Mouse (Mus musculus) neural tube, embryonic 14.5 days (tissue): ENCODE results near the gene Cpz. TPM values are rescaled to one million over a fixed set of nuclear protein-coding genes. Genes with fewer than 3 reads are reported as not detected.

ENCODE experiments used
- ATAC-seq: fragments of 200-750 bp; cut with Nextera tagmentation; 2 replicates; pipeline ENCODE4 v1.8.0; 2017; ENCODE audit warnings: low read depth, mild to moderate bottlenecking, moderate TSS enrichment, moderate library complexity
- H3K27ac ChIP-seq: fragments of 300-500 bp; sonication (generic); 2 replicates; pipeline ENCODE4 v1.5.1; 2014; ENCODE audit warnings: low read depth, mild to moderate bottlenecking, control low read depth, low read length, moderate library complexity, mixed read lengths
- H3K27me3 ChIP-seq: fragments of 300-500 bp; sonication (generic); 2 replicates; pipeline ENCODE4 v1.6.1; 2014; ENCODE audit warnings: low read length; ENCODE audit not compliant: control insufficient read depth, insufficient read depth
- H3K36me3 ChIP-seq: fragments of 300-500 bp; sonication (generic); 2 replicates; pipeline ENCODE4 v1.6.1; 2014; ENCODE audit warnings: low read length, mixed read lengths; ENCODE audit not compliant: control insufficient read depth, insufficient read depth
- H3K4me1 ChIP-seq: fragments of 300-500 bp; sonication (generic); 2 replicates; pipeline ENCODE4 v1.6.1; 2014; ENCODE audit warnings: low read length; ENCODE audit not compliant: control insufficient read depth, insufficient read depth
- H3K4me2 ChIP-seq: fragments of 300-500 bp; sonication (generic); 2 replicates; pipeline ENCODE4 v1.6.1; 2014; ENCODE audit warnings: mild to moderate bottlenecking, low read depth, low read length, control low read depth
- H3K4me3 ChIP-seq: fragments of 300-500 bp; sonication (generic); 2 replicates; pipeline ENCODE4 v1.5.1; 2014; ENCODE audit warnings: low read depth, low read length, control low read depth, mixed read lengths
- H3K9ac ChIP-seq: fragments of 300-500 bp; sonication (generic); replicated peaks from 2 replicates; pipeline ENCODE4 v1.6.1; 2014; ENCODE audit warnings: low read depth, mild to moderate bottlenecking, control low read depth, low read length, mixed read lengths
- H3K9me3 ChIP-seq: fragments of 300-500 bp; sonication (generic); 2 replicates; pipeline ENCODE4 v1.6.1; 2016; ENCODE audit warnings: low read length; ENCODE audit not compliant: control insufficient read depth
- WGBS: fragments of 180-500 bp; shearing (Covaris S2); extraction: QIAGEN DNeasy Blood & Tissue Kit; methylation state at CpG from one replicate; pipeline ENCODE4 v1.1.7; 2014; 5-methylcytosine and 5-hydroxymethylcytosine counted together
- polyA plus RNA-seq: library from polyadenylated mRNA; unstranded; fragments of >200 nt; fragmentation: Nextera tagmentation; extraction: Ambion mirVana; gene quantifications from 2 replicates; pipeline ENCODE4 v1.2.1, GENCODE M21; 2014

Cpz gene
- polyA plus RNA-seq, 1 experiment from 2014 or later: not detected

- no peak for ATAC-seq
- 69% methylated on average over 13 of the region's 13 CpGs for WGBS
- Histone ChIP-seq H3K27ac (no peak overlapping the region), H3K4me3 (no peak overlapping the region), H3K27me3 (no peaks in the 10 kb centered on the region), H3K36me3 (peaks cover 30% of the 10 kb centered on the region), H3K4me1 (no peaks in the 10 kb centered on the region), H3K9ac (no peak overlapping the region), H3K4me2 (no peak overlapping the region), H3K9me3 (no peaks in the 10 kb centered on the region)
Measured at GRCm38 (mm10) chr5:35557946-35558621, 32.6 kb upstream of the Cpz start.

GRCm38 (mm10) chr5:35556393-35556792, 30.9 kb upstream of the Cpz start:
- Histone ChIP-seq H3K27ac (no peak overlapping the region), H3K4me2 (no peak overlapping the region), H3K36me3 (peaks cover 18% of the 10 kb centered on the region), H3K9me3 (no peaks in the 10 kb centered on the region), H3K4me3 (no peak overlapping the region), H3K9ac (no peak overlapping the region), H3K4me1 (no peaks in the 10 kb centered on the region), H3K27me3 (no peaks in the 10 kb centered on the region)
- ATAC-seq: no peak
- WGBS: 91% methylated on average over 7 of the region's 7 CpGs

GRCm38 (mm10) chr5:35552838-35553539, 27.5 kb upstream of the Cpz start:
- H3K9me3 ChIP-seq: no peaks in the 10 kb centered on the region
- H3K27me3 ChIP-seq: no peaks in the 10 kb centered on the region
- no peak overlapping the region for H3K9ac ChIP-seq
- H3K27ac ChIP-seq: no peak overlapping the region
- WGBS: 68% methylated on average over 4 of the region's 4 CpGs
- ATAC-seq: no peak
- H3K36me3 ChIP-seq: peaks cover 8% of the 10 kb centered on the region
- no peaks in the 10 kb centered on the region for H3K4me1 ChIP-seq
- no peak overlapping the region for H3K4me3 ChIP-seq
- no peak overlapping the region for H3K4me2 ChIP-seq

GRCm38 (mm10) chr5:35551855-35552837, 26.6 kb upstream of the Cpz start:
- no peaks in the 10 kb centered on the region for H3K9me3 ChIP-seq
- H3K36me3 ChIP-seq: peaks cover 4% of the 10 kb centered on the region
- H3K4me1 ChIP-seq: no peaks in the 10 kb centered on the region
- no peak overlapping the region for H3K27ac ChIP-seq
- H3K4me2 ChIP-seq: no peak overlapping the region
- WGBS: 52% methylated on average over 7 of the region's 7 CpGs
- H3K4me3 ChIP-seq: no peak overlapping the region
- H3K9ac ChIP-seq: no peak overlapping the region
- H3K27me3 ChIP-seq: no peaks in the 10 kb centered on the region
- no peak for ATAC-seq

- Histone ChIP-seq H3K27ac (no peak overlapping the region), H3K27me3 (no peaks in the 10 kb centered on the region), H3K9me3 (no peaks in the 10 kb centered on the region), H3K4me1 (no peaks in the 10 kb centered on the region), H3K9ac (no peak overlapping the region), H3K4me3 (no peak overlapping the region), H3K4me2 (no peak overlapping the region), H3K36me3 (no peaks in the 10 kb centered on the region)
- no peak for ATAC-seq
Measured at GRCm38 (mm10) chr5:35546127-35546526, 20.6 kb upstream of the Cpz start.

GRCm38 (mm10) chr5:35541059-35541790, 15.7 kb upstream of the Cpz start:
- H3K27ac ChIP-seq: no peak overlapping the region
- H3K9ac ChIP-seq: no peak overlapping the region
- H3K9me3 ChIP-seq: no peaks in the 10 kb centered on the region
- no peaks in the 10 kb centered on the region for H3K27me3 ChIP-seq
- 75% methylated on average over 4 of the region's 4 CpGs for WGBS
- no peak for ATAC-seq
- no peak overlapping the region for H3K4me3 ChIP-seq
- H3K36me3 ChIP-seq: no peaks in the 10 kb centered on the region
- H3K4me1 ChIP-seq: no peaks in the 10 kb centered on the region
- H3K4me2 ChIP-seq: no peak overlapping the region

- ATAC-seq: no peak
Measured at GRCm38 (mm10) chr5:35540555-35540954, 15.1 kb upstream of the Cpz start.

GRCm38 (mm10) chr5:35539576-35539975, 14.1 kb upstream of the Cpz start:
- no peaks in the 10 kb centered on the region for H3K27me3 ChIP-seq
- ATAC-seq: no peak
- H3K9ac ChIP-seq: no peak overlapping the region
- no peaks in the 10 kb centered on the region for H3K4me1 ChIP-seq
- H3K36me3 ChIP-seq: no peaks in the 10 kb centered on the region
- H3K9me3 ChIP-seq: no peaks in the 10 kb centered on the region
- no peak overlapping the region for H3K4me2 ChIP-seq
- whole genome bisulfite sequencing: 68% methylated on average over 4 of the region's 4 CpGs
- no peak overlapping the region for H3K4me3 ChIP-seq
- H3K27ac ChIP-seq: no peak overlapping the region

More at GRCm38 (mm10) chr5:35540555-35540954, 15.1 kb upstream of the Cpz start:
- 66% methylated on average over 5 of the region's 5 CpGs for WGBS
- Histone ChIP-seq H3K9ac (no peak overlapping the region), H3K36me3 (no peaks in the 10 kb centered on the region), H3K4me1 (no peaks in the 10 kb centered on the region), H3K27ac (no peak overlapping the region), H3K4me3 (no peak overlapping the region), H3K9me3 (no peaks in the 10 kb centered on the region), H3K4me2 (no peak overlapping the region), H3K27me3 (no peaks in the 10 kb centered on the region)
